Mouse (Mus musculus): ENCODE results near the gene Tmem144. TPM values are rescaled to one million over a fixed set of nuclear protein-coding genes. Genes with fewer than 3 reads are reported as not detected.

Gene Tmem144
- polyA plus RNA-seq, 1 experiment from 2014 or later: 4.9 TPM

DNA sequence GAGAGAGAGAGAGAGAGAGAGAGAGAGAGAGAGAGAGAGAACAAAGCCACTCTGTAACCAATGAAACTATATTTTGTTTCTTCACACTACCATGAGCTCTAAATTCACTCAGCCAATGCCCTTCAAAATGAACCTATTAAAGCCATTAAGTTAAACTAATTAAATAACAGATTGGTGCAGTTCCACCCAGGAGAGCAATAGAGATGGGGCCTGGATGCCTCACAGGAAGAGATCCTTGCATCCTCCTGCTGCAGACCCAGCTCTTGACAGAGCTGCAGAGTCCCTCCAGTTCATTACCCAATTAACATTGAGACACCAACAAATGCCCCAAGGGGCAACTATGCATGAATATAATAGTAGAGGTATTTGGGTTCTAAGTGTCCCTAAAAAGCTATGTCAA lies 23.3 kb downstream of the Tmem144 start:
- no peak for ATAC-seq (replicated peaks; ENCODE audit: low FRiP score)

DNA sequence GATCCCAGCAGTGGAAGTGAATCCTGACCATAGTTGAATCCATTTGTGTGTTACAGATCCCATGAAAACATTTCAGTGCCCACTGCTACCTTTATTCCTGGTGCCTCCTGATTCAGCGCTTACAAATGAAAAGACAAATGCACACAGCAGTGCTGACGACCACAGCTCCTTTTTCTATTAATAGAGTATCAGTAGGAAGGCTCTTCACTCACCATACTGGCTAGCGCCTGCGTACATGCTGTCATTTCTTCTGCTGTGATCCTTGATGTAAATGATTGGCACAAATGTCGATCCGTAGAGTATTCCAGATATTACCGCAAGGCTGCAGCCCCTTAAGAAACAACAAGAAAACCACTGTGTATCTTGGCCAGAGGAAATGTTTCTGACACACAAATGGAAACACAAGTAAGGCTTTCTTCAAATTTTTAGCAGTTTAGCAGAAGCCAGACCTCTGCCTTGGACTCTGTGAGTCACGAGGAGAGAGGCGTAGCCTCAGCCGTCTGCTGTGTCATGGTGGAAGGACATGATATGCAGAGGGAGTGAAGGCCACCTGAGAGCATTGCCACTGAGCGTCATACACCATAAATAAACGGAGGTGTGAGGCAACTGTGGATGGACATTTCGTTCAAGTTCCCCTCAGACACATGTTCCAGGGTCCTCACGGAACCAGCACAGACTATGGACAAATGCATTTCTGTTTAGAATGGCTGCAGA lies 27.3 kb downstream of the Tmem144 start:
- no peak for DNase-seq (ENCODE audit: low spot score)
- H3K4me2 ChIP-seq: no peak overlapping the region
- WGBS: 83% methylated on average over 14 of the region's 14 CpGs
- H3K27ac ChIP-seq (ENCODE audit: low read depth, low read length): no peak overlapping the region
- no peak overlapping the region for H3K4me3 ChIP-seq (ENCODE audit: low read depth, low read length)
- ATAC-seq (replicated peaks; ENCODE audit: low FRiP score): no peak
- no peak overlapping the region for H3K9ac ChIP-seq (ENCODE audit: low read depth, low read length)
- no peaks in the 10 kb centered on the region for H3K9me3 ChIP-seq (ENCODE audit: control insufficient read depth, low read length)
- no peaks in the 10 kb centered on the region for H3K4me1 ChIP-seq (replicated peaks; ENCODE audit: control insufficient read depth, insufficient read depth, low read length)
- H3K27me3 ChIP-seq (replicated peaks; ENCODE audit: control insufficient read depth, insufficient read depth, low read length): no peaks in the 10 kb centered on the region
- no peaks in the 10 kb centered on the region; the same call in 1 of the 2 replicates for H3K36me3 ChIP-seq (ENCODE audit: control insufficient read depth, insufficient read depth, low read length)

More for the DNA sequence above, 23.3 kb downstream of the Tmem144 start:
- no peaks in the 10 kb centered on the region for H3K27me3 ChIP-seq (replicated peaks; ENCODE audit: control insufficient read depth, insufficient read depth, low read length)
- no peak overlapping the region for H3K4me2 ChIP-seq
- H3K36me3 ChIP-seq (ENCODE audit: control insufficient read depth, insufficient read depth, low read length): no peaks in the 10 kb centered on the region; the same call in 1 of the 2 replicates
- H3K4me1 ChIP-seq (replicated peaks; ENCODE audit: control insufficient read depth, insufficient read depth, low read length): no peaks in the 10 kb centered on the region
- no peaks in the 10 kb centered on the region for H3K9me3 ChIP-seq (ENCODE audit: control insufficient read depth, low read length)
- no peak overlapping the region for H3K9ac ChIP-seq (ENCODE audit: low read depth, low read length)
- H3K4me3 ChIP-seq (ENCODE audit: low read depth, low read length): no peak overlapping the region
- no peak for DNase-seq (ENCODE audit: low spot score)
- H3K27ac ChIP-seq (ENCODE audit: low read depth, low read length): no peak overlapping the region

DNA sequence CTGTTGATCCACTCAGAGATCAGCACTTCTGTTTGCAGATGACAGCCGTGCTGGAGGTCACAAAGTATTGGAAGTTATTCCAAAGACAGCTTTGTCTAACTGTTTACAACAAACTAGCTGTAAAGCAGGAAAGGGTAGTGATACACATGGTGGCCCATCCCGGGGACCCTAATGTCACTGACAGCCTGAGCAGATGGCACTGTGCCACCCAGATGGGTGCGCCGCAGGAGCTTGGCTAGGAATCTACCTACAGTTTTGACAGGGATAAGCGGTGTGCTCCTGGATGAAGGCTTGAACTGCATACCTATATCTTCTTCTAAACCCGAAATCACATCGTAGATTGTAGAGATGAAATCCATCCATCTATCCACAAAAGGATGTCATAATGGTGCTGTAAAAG lies 29.4 kb downstream of the Tmem144 start:
- H3K36me3 ChIP-seq (ENCODE audit: control insufficient read depth, insufficient read depth, low read length): no peaks in the 10 kb centered on the region; the same call in 1 of the 2 replicates
- H3K4me2 ChIP-seq: no peak overlapping the region
- 89% methylated on average over 7 of the region's 7 CpGs for WGBS

DNA sequence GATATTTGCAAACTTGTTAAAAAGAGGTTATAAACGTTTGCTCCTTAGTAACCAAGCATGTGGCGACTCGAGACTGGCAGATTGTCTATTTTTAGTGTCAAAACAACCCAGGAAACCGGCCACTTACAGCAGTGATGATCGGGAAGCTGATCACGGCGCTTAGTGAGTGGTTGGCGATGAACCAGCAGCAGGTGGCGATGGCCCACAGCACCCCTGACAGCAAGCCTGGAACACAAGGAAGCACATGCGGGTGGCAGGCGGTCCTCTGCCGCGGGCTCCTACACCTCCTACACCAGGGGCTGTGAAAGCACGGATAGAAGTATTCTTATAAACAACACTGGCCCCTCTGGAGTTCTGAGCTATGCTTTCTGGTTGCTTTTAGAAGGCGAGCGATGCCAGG lies 31.4 kb downstream of the Tmem144 start:
- Histone ChIP-seq H3K9me3 (ENCODE audit: control insufficient read depth, low read length) (no peaks in the 10 kb centered on the region), H3K4me2 (no peak overlapping the region), H3K4me3 (ENCODE audit: low read depth, low read length) (no peak overlapping the region), H3K36me3 (ENCODE audit: control insufficient read depth, insufficient read depth, low read length) (no peaks in the 10 kb centered on the region; the same call in 1 of the 2 replicates), H3K9ac (ENCODE audit: low read depth, low read length) (no peak overlapping the region), H3K4me1 (replicated peaks; ENCODE audit: control insufficient read depth, insufficient read depth, low read length) (no peaks in the 10 kb centered on the region), H3K27ac (ENCODE audit: low read depth, low read length) (no peak overlapping the region), H3K27me3 (replicated peaks; ENCODE audit: control insufficient read depth, insufficient read depth, low read length) (no peaks in the 10 kb centered on the region)
- ATAC-seq (replicated peaks; ENCODE audit: low FRiP score) (no peak), DNase-seq (ENCODE audit: low spot score) (no peak)
- 79% methylated on average over 16 of the region's 16 CpGs for WGBS

More for the DNA sequence above, 29.4 kb downstream of the Tmem144 start:
- H3K4me1 ChIP-seq (replicated peaks; ENCODE audit: control insufficient read depth, insufficient read depth, low read length): no peaks in the 10 kb centered on the region
- DNase-seq (ENCODE audit: low spot score) (no peak), ATAC-seq (replicated peaks; ENCODE audit: low FRiP score) (no peak)
- no peaks in the 10 kb centered on the region for H3K9me3 ChIP-seq (ENCODE audit: control insufficient read depth, low read length)
- no peak overlapping the region for H3K9ac ChIP-seq (ENCODE audit: low read depth, low read length)
- no peak overlapping the region for H3K27ac ChIP-seq (ENCODE audit: low read depth, low read length)
- H3K4me3 ChIP-seq (ENCODE audit: low read depth, low read length): no peak overlapping the region
- H3K27me3 ChIP-seq (replicated peaks; ENCODE audit: control insufficient read depth, insufficient read depth, low read length): no peaks in the 10 kb centered on the region

DNA sequence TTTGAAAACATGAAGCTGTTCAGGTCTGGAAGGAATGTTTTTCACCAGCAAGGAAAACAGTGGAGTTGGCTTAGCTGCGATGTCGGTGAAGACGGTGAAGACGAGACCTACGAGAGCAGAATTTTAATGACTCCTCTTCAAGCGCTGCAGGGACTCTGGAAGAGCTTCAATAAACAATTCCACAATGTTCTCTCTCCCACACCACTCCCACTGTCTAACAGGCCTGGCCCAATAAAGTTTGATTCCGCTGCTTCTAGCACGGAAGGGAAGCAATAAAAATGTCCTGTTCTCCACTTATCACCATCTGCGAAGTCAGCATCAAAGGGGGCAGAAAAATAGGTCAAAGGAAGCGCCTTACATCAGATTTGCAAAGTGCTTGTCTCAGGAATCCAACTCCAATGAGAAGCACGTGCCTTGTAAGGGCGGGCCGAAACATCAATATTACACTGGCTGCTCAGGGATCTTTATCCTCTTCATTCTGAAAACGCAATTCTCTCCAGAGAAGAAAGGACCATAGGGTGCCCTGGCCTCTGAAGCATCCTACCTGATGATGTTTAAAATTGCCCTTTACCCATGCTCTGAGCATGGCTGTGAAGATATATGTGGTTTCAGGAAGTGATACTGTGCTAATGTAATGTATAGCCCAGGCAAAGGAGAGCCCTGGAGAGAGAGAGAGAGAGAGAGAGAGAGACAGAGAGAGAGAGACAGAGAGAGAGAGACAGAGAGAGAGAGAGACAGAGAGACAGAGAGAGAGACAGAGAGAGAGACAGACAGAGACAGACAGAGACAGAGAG lies 34.2 kb downstream of the Tmem144 start:
- H3K4me3 ChIP-seq (ENCODE audit: low read depth, low read length): no peak overlapping the region
- DNase-seq (ENCODE audit: low spot score) (no peak), ATAC-seq (replicated peaks; ENCODE audit: low FRiP score) (no peak)
- 74% methylated on average over 14 of the region's 14 CpGs for WGBS
- H3K4me1 ChIP-seq (replicated peaks; ENCODE audit: control insufficient read depth, insufficient read depth, low read length): no peaks in the 10 kb centered on the region
- no peaks in the 10 kb centered on the region for H3K36me3 ChIP-seq (ENCODE audit: control insufficient read depth, insufficient read depth, low read length)
- no peak overlapping the region for H3K9ac ChIP-seq (ENCODE audit: low read depth, low read length)
- no peak overlapping the region for H3K4me2 ChIP-seq
- H3K27me3 ChIP-seq (replicated peaks; ENCODE audit: control insufficient read depth, insufficient read depth, low read length): no peaks in the 10 kb centered on the region
- no peaks in the 10 kb centered on the region for H3K9me3 ChIP-seq (ENCODE audit: control insufficient read depth, low read length)
- H3K27ac ChIP-seq (ENCODE audit: low read depth, low read length): no peak overlapping the region

DNA sequence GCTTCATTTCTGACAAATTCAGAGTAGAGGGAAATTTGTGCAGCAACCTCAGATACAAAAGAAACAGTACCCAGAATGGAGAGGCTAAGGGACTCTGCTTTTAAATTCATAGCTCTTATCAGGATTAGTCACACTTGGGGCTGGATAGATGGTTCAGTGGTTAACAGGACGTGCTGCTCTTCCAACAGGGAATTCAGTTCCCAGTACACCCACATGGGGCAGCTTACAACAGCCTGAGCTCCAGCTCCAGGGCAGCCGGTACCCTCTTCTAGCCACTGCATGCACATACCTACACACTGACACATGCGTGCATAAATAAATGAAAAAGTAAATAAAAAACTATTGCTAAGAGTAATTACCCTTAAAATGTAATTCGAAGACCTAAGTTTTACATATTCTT lies 36.3 kb downstream of the Tmem144 start:
- Histone ChIP-seq H3K4me1 (replicated peaks; ENCODE audit: control insufficient read depth, insufficient read depth, low read length) (0 out of 2 replicates have a peak, but pooled peaks cover 2% of the 10 kb centered on the region), H3K4me2 (no peak overlapping the region), H3K4me3 (ENCODE audit: low read depth, low read length) (no peak overlapping the region), H3K36me3 (ENCODE audit: control insufficient read depth, insufficient read depth, low read length) (no peaks in the 10 kb centered on the region), H3K27me3 (replicated peaks; ENCODE audit: control insufficient read depth, insufficient read depth, low read length) (no peaks in the 10 kb centered on the region), H3K9ac (ENCODE audit: low read depth, low read length) (no peak overlapping the region), H3K9me3 (ENCODE audit: control insufficient read depth, low read length) (no peaks in the 10 kb centered on the region), H3K27ac (ENCODE audit: low read depth, low read length) (no peak overlapping the region)
- DNase-seq (ENCODE audit: low spot score) (no peak), ATAC-seq (replicated peaks; ENCODE audit: low FRiP score) (no peak)
- WGBS: 71% methylated on average over 4 of the region's 4 CpGs

DNA sequence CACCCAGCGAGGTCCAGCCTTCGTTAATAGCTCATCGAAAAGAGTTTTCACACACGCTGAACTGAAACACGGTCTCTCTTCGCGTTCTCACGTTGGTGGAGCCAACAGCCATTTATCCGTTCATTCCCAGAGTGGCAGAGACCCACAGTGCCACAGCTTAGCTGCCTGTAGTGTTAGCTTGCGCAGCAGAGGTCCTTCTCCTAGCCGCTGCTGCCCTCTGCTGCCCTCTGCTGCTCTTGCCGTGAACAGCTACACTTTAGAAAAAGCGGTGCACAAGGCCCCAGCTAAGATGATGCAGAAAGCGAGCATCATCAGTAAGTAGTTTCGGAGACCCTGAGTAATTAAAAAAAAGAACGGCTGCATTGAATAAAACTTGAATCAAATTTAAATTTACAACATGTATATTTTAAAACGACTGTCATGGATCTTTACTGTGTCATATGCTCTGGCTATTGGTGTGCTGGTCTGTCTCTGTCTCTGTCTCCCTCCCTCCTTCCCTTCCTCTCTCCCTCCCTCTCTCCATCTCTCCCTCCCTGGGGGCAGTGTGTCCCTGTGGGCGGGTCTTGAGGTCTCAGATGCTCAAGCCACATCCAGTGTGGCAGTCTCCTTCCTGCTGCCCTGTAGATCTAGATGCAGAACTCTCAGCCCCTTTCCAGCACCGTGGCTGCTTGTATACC lies 38.6 kb downstream of the Tmem144 start:
- H3K9me3 ChIP-seq (ENCODE audit: control insufficient read depth, low read length): no peaks in the 10 kb centered on the region
- no peaks in the 10 kb centered on the region for H3K36me3 ChIP-seq (ENCODE audit: control insufficient read depth, insufficient read depth, low read length)
- peak; percentile 71 for DNase-seq (ENCODE audit: low spot score)
- no peak overlapping the region for H3K4me3 ChIP-seq (ENCODE audit: low read depth, low read length)
- no peak overlapping the region for H3K27ac ChIP-seq (ENCODE audit: low read depth, low read length)
- ATAC-seq (replicated peaks; ENCODE audit: low FRiP score): peak; percentile 70
- H3K9ac ChIP-seq (ENCODE audit: low read depth, low read length): no peak overlapping the region
- no peak overlapping the region for H3K4me2 ChIP-seq
- WGBS: 33% methylated on average over 19 of the region's 19 CpGs
- 0 out of 2 replicates have a peak, but pooled peaks cover 2% of the 10 kb centered on the region for H3K4me1 ChIP-seq (replicated peaks; ENCODE audit: control insufficient read depth, insufficient read depth, low read length)
- no peaks in the 10 kb centered on the region for H3K27me3 ChIP-seq (replicated peaks; ENCODE audit: control insufficient read depth, insufficient read depth, low read length)

DNA sequence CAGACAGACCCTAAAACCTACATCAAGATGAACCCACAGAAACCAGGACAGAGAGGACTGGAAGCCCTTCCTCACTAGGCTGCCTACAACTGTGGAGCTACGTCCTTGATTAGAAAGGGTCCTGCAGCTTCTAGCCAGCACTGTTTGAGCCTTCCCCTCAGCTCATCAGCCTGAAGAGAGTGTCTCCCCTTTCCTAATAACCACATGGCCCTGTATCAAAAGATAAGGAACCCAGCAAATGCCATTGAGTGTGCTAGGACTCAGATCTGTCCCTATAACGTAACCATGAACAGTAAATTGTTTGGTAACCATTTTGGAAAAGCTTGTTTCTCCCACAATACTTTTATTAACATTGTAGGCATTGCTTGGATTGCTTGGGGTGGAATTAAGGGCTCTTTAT lies 40.5 kb downstream of the Tmem144 start:
- ATAC-seq (replicated peaks; ENCODE audit: low FRiP score): peak; percentile 61
- no peak overlapping the region for H3K27ac ChIP-seq (ENCODE audit: low read depth, low read length)
- H3K36me3 ChIP-seq (ENCODE audit: control insufficient read depth, insufficient read depth, low read length): no peaks in the 10 kb centered on the region
- H3K27me3 ChIP-seq (replicated peaks; ENCODE audit: control insufficient read depth, insufficient read depth, low read length): no peaks in the 10 kb centered on the region
- DNase-seq (ENCODE audit: low spot score): no peak
- H3K9me3 ChIP-seq (ENCODE audit: control insufficient read depth, low read length): no peaks in the 10 kb centered on the region
- no peak overlapping the region for H3K9ac ChIP-seq (ENCODE audit: low read depth, low read length)
- H3K4me3 ChIP-seq (ENCODE audit: low read depth, low read length): no peak overlapping the region
- no peak overlapping the region for H3K4me2 ChIP-seq
- 0 out of 2 replicates have a peak, but pooled peaks cover 2% of the 10 kb centered on the region for H3K4me1 ChIP-seq (replicated peaks; ENCODE audit: control insufficient read depth, insufficient read depth, low read length)
- WGBS: 52% methylated on average over 2 of the region's 2 CpGs

All from liver, embryonic 11.5 days (tissue).